Mouse (Mus musculus): ENCODE data around the gene Clec5a.

DNA sequence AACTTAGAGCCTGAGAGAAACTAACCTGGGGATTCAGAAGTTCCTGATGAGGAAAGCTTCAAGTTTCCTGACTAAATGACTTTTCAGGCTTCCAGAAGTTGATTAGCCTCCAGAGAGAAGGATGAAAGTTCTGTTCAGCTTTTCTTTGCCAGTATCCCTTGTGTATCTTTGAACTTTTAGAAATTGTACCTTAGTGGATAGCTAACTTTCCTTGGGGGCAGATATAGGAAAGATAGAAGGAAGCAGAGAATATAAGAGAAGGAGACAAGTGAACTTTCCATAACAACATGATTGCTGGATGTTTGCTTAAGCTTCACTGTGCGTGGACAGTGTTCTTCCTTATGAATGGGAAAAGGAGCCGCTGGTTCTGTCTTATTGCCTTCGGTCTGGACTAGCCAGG is 16.4 kb downstream of the Clec5a start, which contains the start of gene Olfr460:
- no peak for TF ChIP-seq POLR2A (IDR thresholded peaks at IDR 0.05; ENCODE audit: control insufficient read depth, extremely low read depth, insufficient read depth, low read length, poor library complexity)
- no peak for TF ChIP-seq CTCF (IDR thresholded peaks at IDR 0.05; ENCODE audit: borderline replicate concordance, control insufficient read depth, extremely low read depth, insufficient read depth, low read length, poor library complexity)

Measured in thymus, adult 2 months (tissue).